In the genomic region with DNA sequence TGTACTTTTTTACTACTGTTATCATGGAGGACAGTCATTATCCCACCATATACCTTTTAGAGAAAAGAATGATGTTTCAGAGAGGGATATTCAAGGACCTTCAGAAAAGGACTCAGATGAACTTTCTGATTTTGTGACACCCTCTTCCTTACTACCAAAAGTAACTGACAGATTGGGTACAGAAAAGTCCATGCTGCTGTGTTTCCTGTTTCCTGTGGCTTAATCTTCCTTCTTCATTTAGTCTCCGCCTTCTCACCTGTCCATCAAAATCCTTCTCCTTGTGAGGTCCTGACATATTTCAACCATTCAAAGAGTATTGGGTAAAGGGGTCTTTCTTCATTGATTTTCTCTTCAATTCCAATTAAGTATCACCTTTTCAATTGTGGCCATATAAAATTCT, we compare ENCODE assay signal across 23 mouse cellular contexts.
DNase-seq lines count a peak whose midpoint lies in the region; ATAC-seq and TF ChIP-seq lines count a peak whose summit lies in the region.
"Had no signal": no experiment of that assay in that cellular context is flagged by ENCODE, and none has a peak within 500 bp of the region (broad histone marks: within the 10 kb centered on the region; RNA-seq: fewer than 3 reads in every experiment).

No protein-coding gene starts in this region.

- H3K27ac ChIP-seq in CH12.LX (ENCODE audit: insufficient read depth, low read depth): no peak overlapping the region
- H3K27ac ChIP-seq: embryonic facial prominence, embryonic 13.5 days; embryonic facial prominence, embryonic 15.5 days; forebrain, embryonic 10.5 days; forebrain, embryonic 12.5 days had no signal

- no peaks in the 10 kb centered on the region for H3K79me2 ChIP-seq in CH12.LX (replicated peaks; ENCODE audit: control insufficient read depth, extremely low read depth, insufficient read depth, poor library complexity, severe bottlenecking)

- H3K4me3 ChIP-seq in CH12.LX (replicated peaks in 1 of 3; ENCODE audit: low read depth in 2 of 3, low read length in 2 of 3, poor library complexity in 1 of 3): no peak overlapping the region
- H3K4me3 ChIP-seq: embryonic facial prominence, embryonic 13.5 days; embryonic facial prominence, embryonic 15.5 days; erythroblast, embryonic 14.5 days; forebrain, embryonic 10.5 days; forebrain, embryonic 12.5 days had no signal

- TF ChIP-seq POLR2A in CH12.LX (IDR thresholded peaks at IDR 0.05; ENCODE audit: low read depth, low read length): no peak

- TF ChIP-seq EP300 in CH12.LX (IDR thresholded peaks at IDR 0.05; ENCODE audit: low read length): no peak

- H3K9ac ChIP-seq in CH12.LX (ENCODE audit: insufficient read depth, low read depth): no peak overlapping the region
- H3K9ac ChIP-seq: embryonic facial prominence, embryonic 13.5 days; embryonic facial prominence, embryonic 15.5 days; forebrain, embryonic 12.5 days had no signal

- no peaks in the 10 kb centered on the region for H3K27me3 ChIP-seq in CH12.LX (replicated peaks)
- H3K27me3 ChIP-seq: embryonic facial prominence, embryonic 13.5 days; embryonic facial prominence, embryonic 15.5 days; forebrain, embryonic 12.5 days had no signal

- peaks cover 0 to 40% of the 10 kb centered on the region in 2 experiments; a peak in 2 of 4 replicates for H3K4me1 ChIP-seq in CH12.LX (ENCODE audit: control insufficient read depth in 1 of 2, insufficient read depth in 2 of 2)
- H3K4me1 ChIP-seq: embryonic facial prominence, embryonic 13.5 days; embryonic facial prominence, embryonic 15.5 days; forebrain, embryonic 10.5 days; forebrain, embryonic 12.5 days had no signal

- dilution Hi-C loops in CH12.LX (cut with MboI; ENCODE audit: extremely low pct_ligation_motif_present, extremely low pct_unique_long_range_greater_than_20kb, low sequenced_read_pairs): no loop called here

- in situ Hi-C loops in CH12.LX (cut with MboI; ENCODE audit: low pct_ligation_motif_present, low pct_unique_long_range_greater_than_20kb, low sequenced_read_pairs): no loop called here

- peak; percentile 33; the same call in 1 of the 2 replicates for ATAC-seq in granulocyte monocyte progenitor cell, adult 5-6 weeks (replicated peaks; ENCODE audit: poor library complexity, severe bottlenecking)
- ATAC-seq in megakaryocyte progenitor cell, adult 5-6 weeks (replicated peaks; ENCODE audit: poor library complexity): peak; percentile 60
- ATAC-seq: CD4-positive, CD25-positive, alpha-beta regulatory T cell, adult 4 months; forebrain, embryonic 14.5 days; forebrain, embryonic 16.5 days had no signal

- intact Hi-C loops in heart, postnatal 14 days (cut with DNase I): no loop called here

- DNase-seq in CH12.LX (ENCODE audit: extremely low read depth): peak; percentile 17
- no peak for DNase-seq in heart, postnatal 14 days
- DNase-seq in heart, adult 18-20 months: no peak
- DNase-seq: adrenal gland, adult 2 months; adrenal gland, postnatal 10 days; adrenal gland, postnatal 25 days; B cell, adult 2 months; cerebellum, adult 11 months; cerebellum, adult 18-20 months; cerebellum, adult 9-10 months; cerebellum, postnatal 10 days; cerebellum, postnatal 25 days; embryo, embryonic 11 days had no signal

- H3K9me3 ChIP-seq in CH12.LX (replicated peaks; ENCODE audit: low read length): no peaks in the 10 kb centered on the region
- H3K9me3 ChIP-seq: embryonic facial prominence, embryonic 13.5 days; embryonic facial prominence, embryonic 15.5 days; forebrain, embryonic 10.5 days; forebrain, embryonic 12.5 days had no signal

- no peaks in the 10 kb centered on the region for H3K36me3 ChIP-seq in CH12.LX (replicated peaks in 1 of 2; ENCODE audit: control insufficient read depth in 1 of 2, insufficient read depth in 1 of 2, low read length in 1 of 2)
- H3K36me3 ChIP-seq: embryonic facial prominence, embryonic 13.5 days; embryonic facial prominence, embryonic 15.5 days; forebrain, embryonic 10.5 days; forebrain, embryonic 12.5 days had no signal

- no peak for TF ChIP-seq RAD21 in CH12.LX (IDR thresholded peaks at IDR 0.05; ENCODE audit: low read depth, low read length)

- TF ChIP-seq CTCF in CH12.LX (conservative IDR thresholded peaks at IDR 0.05 in 1 of 2, IDR thresholded peaks at IDR 0.05 in 1 of 2; ENCODE audit: low read depth in 2 of 2, low read length in 2 of 2): no peak

- H3K4me2 ChIP-seq in CH12.LX (ENCODE audit: insufficient read depth, low read depth, poor library complexity, severe bottlenecking): no peak overlapping the region
- H3K4me2 ChIP-seq: embryonic facial prominence, embryonic 13.5 days; embryonic facial prominence, embryonic 15.5 days; forebrain, embryonic 12.5 days had no signal

TF ChIP-seq in CH12.LX, 34 proteins besides CTCF, POLR2A, EP300 and RAD21:
- no peak for TF ChIP-seq ZMIZ1 (IDR thresholded peaks at IDR 0.05; ENCODE audit: low read depth, low read length)
